Mouse (Mus musculus) E14TG2a.4 (cell line): Measurements from ENCODE around the gene Rftn1.

Experiments used
- CTCF ChIP-seq: conservative IDR thresholded peaks from 2 replicates; pipeline ENCODE4 v1.5.1; 2014; ENCODE audit warnings: low read length
- POU5F1 ChIP-seq: IDR thresholded peaks from 2 replicates; pipeline ENCODE4 v1.6.1; 2014; ENCODE audit warnings: low read length, borderline replicate concordance

GRCm38 (mm10) chr17:50062649-50063048 is 127.8 kb downstream of the Rftn1 start:
- TF ChIP-seq CTCF: no peak
- no peak for TF ChIP-seq POU5F1
